Mouse (Mus musculus) layer of hippocampus, postnatal 25 days (tissue): ENCODE data around the gene Rangrf. TPM values are rescaled to one million over a fixed set of nuclear protein-coding genes. Genes with fewer than 3 reads are reported as not detected.
"Not testable (repeated sequence)": the region's sequence is repeated elsewhere in the genome, so short reads cannot be mapped to it uniquely, and the experiment has no call there.

Source experiments
- DNase-seq, 2 experiments: peaks; one replicate each; pipeline ENCODE4 v3.0.0; 2022; ENCODE audit warnings: mixed read lengths in 2 of 2, low spot score in 1 of 2; ENCODE audit errors: extremely low spot score in 1 of 2
- total RNA-seq, 2 experiments: library from RNA; stranded (reverse); gene quantifications; 2 replicates each; pipeline ENCODE4 v1.2.3; 2021

Gene Rangrf
- 10 to 100 TPM; 15.1 to 18.1 TPM for total RNA-seq

DNA sequence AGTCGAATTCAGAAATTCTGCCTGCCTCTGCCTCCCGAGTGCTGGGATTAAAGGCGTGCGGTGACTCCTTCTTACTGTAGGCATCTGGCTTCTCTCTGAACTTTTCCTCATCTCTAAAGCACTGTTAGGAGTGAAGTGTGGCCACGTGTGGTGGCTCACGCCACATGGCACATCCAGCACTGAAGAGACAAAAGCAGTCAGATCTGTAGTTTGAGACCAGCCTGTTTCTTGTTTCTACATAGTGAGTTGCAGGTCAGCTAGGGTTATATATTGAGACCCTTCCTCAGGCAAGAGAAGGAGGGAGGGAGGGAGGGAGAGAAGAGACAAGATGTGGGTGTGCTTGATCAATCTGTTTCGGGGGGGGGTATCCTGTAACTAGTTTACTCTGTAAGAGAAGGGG, at the start of gene Rangrf:
Gene Rangrf (minus strand): TSS at position 101 of the 400 bp plus-strand sequence.
- no peak for DNase-seq

GRCm38 (mm10) chr11:69020691-69021090, 45.7 kb upstream of the Rangrf start:
- DNase-seq, result no peak

- no peak for DNase-seq
Observed at GRCm38 (mm10) chr11:69016755-69017154, 41.8 kb upstream of the Rangrf start.

- peak; percentile 79 to 82 for DNase-seq
Observed at GRCm38 (mm10) chr11:69015644-69016441, 40.9 kb upstream of the Rangrf start, which contains the start of gene Ctc1. Gene Ctc1 (plus strand): TSS chr11:69015911.

- DNase-seq, result peak; percentile 64 to 72
Observed at GRCm38 (mm10) chr11:69012071-69012601, 37.2 kb upstream of the Rangrf start.

DNA sequence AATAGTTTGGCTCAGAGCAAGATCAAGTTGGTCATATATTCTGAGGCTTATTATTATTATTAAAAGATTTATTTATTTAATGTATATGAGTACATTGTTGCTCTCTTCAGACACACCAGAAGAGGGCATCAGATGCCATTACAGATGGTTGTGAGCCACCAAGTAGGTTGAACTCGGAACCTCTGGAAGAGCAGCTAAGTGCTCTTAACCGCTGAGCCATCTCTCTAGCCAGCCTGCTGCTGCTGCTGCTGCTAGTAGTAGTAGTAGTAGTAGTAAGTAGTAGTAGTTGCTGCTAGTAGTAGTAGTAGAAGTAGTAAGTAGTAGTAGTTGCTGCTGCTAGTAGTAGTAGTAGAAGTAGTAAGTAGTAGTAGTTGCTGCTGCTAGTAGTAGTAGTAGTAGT, 36.5 kb upstream of the Rangrf start:
- DNase-seq, result not testable (repeated sequence)

DNA sequence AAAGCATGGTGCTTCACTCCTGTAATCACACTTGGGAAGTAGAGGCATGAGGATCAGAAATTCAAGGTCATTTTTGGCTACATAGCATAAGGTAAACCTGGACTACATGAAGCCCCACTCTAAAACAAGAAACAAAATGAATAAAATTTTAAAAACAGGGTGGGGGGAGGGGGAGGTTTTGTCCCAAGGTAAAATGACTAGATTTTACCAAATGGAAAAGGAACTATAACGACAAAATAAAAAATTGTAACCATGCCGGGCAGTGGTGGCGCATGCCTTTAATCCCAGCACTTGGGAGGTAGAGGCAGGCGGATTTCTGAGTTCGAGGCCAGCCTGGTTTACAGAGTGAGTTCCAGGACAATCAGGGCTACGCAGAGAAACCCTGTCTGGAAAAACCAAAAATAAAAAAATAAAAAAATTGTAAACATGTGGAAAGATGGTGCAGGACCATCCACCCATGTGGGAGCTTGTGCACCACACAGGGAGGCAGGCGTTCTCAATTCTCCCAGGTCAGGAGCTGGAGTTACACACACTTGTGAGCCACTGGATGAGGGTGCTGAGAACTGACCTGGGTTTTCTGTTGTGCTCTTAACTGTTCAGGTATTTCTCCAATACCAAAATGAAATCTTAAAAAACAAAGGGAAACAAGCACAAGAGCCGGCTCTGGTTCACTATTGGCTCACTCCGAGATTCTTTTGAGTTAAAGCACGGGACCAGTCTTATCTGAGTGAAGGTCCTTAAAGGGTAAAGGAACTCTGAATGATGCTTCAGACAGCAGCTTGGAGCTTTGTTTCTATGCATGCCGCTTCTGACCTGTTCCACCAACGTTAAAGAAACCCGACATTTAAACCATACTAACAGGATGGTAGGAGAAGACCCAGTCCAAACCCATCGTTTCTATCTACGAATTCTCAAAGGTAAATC, 35.7 kb upstream of the Rangrf start:
- DNase-seq, result no peak

DNA sequence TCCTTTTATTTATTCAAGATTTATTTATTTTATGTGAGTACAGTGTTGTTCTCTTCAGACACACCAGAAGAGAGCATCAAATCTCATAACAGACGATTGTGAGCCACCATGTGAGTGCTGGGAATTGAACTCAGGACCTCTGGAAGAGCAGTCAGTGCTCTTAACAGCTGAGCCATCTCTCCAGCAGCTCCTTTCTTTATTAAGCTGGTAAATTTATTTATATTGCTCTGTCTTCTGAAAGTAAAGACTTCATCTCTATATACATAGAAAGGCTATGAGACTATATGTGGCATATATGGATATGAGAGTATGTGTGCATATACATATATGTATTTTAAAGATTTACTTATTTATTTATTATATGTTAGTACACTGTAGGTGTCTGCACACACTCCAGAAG, 34.5 kb upstream of the Rangrf start:
- no peak for DNase-seq

- peak; percentile 84 to 87 for DNase-seq
Observed at GRCm38 (mm10) chr11:69008182-69009121, 33.5 kb upstream of the Rangrf start, which contains the start of gene Pfas. Gene Pfas (minus strand): TSS chr11:69008460.

DNA sequence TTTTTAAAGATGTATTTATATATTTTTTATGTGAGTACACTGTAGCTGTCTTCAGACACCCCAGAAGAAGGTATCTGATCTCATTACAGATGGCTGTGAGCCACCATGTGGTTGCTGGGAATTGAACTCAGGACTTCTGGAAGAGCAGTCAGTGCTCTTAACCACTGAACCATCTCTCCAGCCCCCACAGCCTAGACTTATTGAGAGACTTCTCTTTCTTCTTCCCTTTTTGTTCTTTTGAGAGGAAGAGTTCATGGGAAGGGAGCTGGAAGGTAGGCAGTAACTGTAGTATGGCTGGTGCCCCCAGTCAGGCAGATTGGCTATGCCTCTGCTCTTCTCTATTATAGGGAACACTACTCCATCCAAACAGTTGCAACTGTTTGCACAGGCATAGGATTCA, 31.6 kb upstream of the Rangrf start:
- DNase-seq, result not testable (repeated sequence)

DNA sequence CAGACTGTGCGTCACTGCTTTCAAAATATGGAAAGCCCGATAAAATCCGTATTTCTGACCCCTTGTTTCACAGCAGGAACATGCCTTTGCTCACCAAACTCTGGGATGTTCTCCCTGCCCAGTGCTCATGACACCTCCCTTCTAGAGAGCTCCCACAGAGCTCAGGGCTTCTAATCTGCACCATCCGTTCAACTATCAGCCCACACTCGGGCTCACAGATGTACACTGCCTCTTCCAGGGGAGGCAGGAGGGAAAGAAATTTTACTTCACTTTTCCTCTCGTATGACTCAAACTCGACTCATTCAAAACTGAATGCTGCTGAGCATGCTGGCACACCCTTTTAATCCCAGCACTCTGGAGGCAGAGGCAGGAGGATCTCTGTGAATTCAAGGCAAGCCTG, 30.2 kb upstream of the Rangrf start:
- DNase-seq, result no peak

DNA sequence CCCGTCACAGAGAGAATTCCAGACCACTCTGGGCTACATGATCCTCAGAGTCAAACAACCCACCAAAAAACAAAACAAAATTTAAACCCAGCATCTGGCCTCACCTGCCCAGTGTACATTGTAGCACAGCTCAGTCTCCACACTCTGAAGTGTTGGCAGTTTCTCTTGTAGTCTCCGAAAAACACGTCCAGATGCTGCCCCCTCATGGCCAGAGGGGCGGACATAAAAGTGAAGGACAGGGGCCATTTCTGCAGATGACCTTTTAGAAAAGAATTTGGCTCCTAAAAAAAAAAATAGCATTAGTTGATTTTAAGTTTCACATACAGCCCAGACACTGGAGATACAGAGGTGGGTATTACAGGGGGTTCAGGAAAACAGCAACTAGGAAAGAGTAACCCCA, 28.6 kb upstream of the Rangrf start:
- no peak for DNase-seq

- not testable (repeated sequence) for DNase-seq
Observed at GRCm38 (mm10) chr11:69002782-69003181, 27.8 kb upstream of the Rangrf start.

GRCm38 (mm10) chr11:68997080-68997479, 22.1 kb upstream of the Rangrf start:
- DNase-seq, result no peak

- no peak for DNase-seq
Observed at GRCm38 (mm10) chr11:68994377-68994776, 19.4 kb upstream of the Rangrf start.

GRCm38 (mm10) chr11:68993122-68993521, 18.1 kb upstream of the Rangrf start:
- DNase-seq, result no peak

DNA sequence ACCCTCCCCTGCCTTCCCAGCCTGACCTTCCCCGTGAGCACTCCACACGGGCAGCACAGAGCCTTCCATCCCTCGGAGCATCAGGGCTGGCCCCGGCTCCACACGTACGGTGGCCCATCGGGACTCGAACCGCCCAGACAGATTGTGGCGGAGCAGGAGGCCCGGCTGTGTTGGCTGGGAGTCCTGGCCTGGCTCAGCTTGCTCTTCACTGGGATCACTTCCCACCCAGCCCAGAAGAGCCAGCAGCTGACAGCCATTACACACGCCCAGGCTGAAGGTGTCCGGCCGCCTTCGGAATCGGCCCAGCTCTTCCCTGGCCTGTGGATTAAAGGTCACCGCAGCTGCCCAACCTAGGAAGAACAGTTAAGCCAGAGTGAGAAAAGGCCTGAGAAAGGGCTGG, 13.4 kb upstream of the Rangrf start:
- DNase-seq, result no peak

- no peak for DNase-seq
Observed at GRCm38 (mm10) chr11:68987365-68987882, 12.4 kb upstream of the Rangrf start.

GRCm38 (mm10) chr11:68982639-68983369, 7.8 kb upstream of the Rangrf start:
- DNase-seq, result peak; percentile 56 to 84
